8 mouse cellular contexts compared by ENCODE assay signal in genomic region chr13:94710574-94711172, GRCm38 (mm10).
DNase-seq lines count a peak whose midpoint lies in the region; ATAC-seq lines count a peak whose summit lies in the region.

No protein-coding gene starts in this region.

- no peak overlapping the region for H3K27ac ChIP-seq in lung, embryonic 16.5 days (ENCODE audit: low read length)
- H3K27ac ChIP-seq in forebrain, embryonic 15.5 days (replicated peaks), result no peak overlapping the region
- H3K27ac ChIP-seq in liver, embryonic 12.5 days, result no peak overlapping the region
- H3K27ac ChIP-seq in stomach, embryonic 15.5 days, result no peak overlapping the region

- ATAC-seq in lung, embryonic 16.5 days (ENCODE audit: low read depth), result no peak
- ATAC-seq in forebrain, embryonic 15.5 days (replicated peaks), result no peak
- ATAC-seq in liver, embryonic 12.5 days, result no peak
- ATAC-seq in stomach, embryonic 15.5 days (ENCODE audit: insufficient read depth, low FRiP score, low read depth), result no peak

- no peaks in the 10 kb centered on the region for H3K36me3 ChIP-seq in lung, embryonic 16.5 days (ENCODE audit: control insufficient read depth, insufficient read depth, low read length)
- no peaks in the 10 kb centered on the region for H3K36me3 ChIP-seq in forebrain, embryonic 15.5 days
- H3K36me3 ChIP-seq in liver, embryonic 12.5 days, result no peaks in the 10 kb centered on the region
- no peaks in the 10 kb centered on the region for H3K36me3 ChIP-seq in stomach, embryonic 15.5 days

- H3K9me3 ChIP-seq in lung, embryonic 16.5 days (ENCODE audit: control insufficient read depth, low read length), result 0 out of 2 replicates have a peak, but pooled peaks cover 2% of the 10 kb centered on the region
- H3K9me3 ChIP-seq in forebrain, embryonic 15.5 days, result no peaks in the 10 kb centered on the region
- no peaks in the 10 kb centered on the region for H3K9me3 ChIP-seq in liver, embryonic 12.5 days (replicated peaks)
- no peaks in the 10 kb centered on the region for H3K9me3 ChIP-seq in stomach, embryonic 15.5 days

- peak overlapping the region; percentile 33 for H3K4me3 ChIP-seq in lung, embryonic 16.5 days (ENCODE audit: low read length)
- H3K4me3 ChIP-seq in forebrain, embryonic 15.5 days, result peak overlapping the region; percentile 23
- H3K4me3 ChIP-seq in liver, embryonic 12.5 days, result peak overlapping the region; percentile 28; the same call in 1 of the 2 replicates
- peak overlapping the region; percentile 24 for H3K4me3 ChIP-seq in stomach, embryonic 15.5 days (replicated peaks)

- peaks cover 7% of the 10 kb centered on the region; the same call in 1 of the 2 replicates for H3K4me1 ChIP-seq in lung, embryonic 16.5 days (replicated peaks; ENCODE audit: control insufficient read depth, insufficient read depth, low read length)
- H3K4me1 ChIP-seq in forebrain, embryonic 15.5 days, result peaks cover 16% of the 10 kb centered on the region
- H3K4me1 ChIP-seq in liver, embryonic 12.5 days, result no peaks in the 10 kb centered on the region
- peaks cover 9% of the 10 kb centered on the region for H3K4me1 ChIP-seq in stomach, embryonic 15.5 days

- H3K9ac ChIP-seq in lung, embryonic 16.5 days (ENCODE audit: low read length), result no peak overlapping the region
- H3K9ac ChIP-seq in forebrain, embryonic 15.5 days (replicated peaks), result peak overlapping the region; percentile 8
- no peak overlapping the region for H3K9ac ChIP-seq in liver, embryonic 12.5 days
- no peak overlapping the region for H3K9ac ChIP-seq in stomach, embryonic 15.5 days

- H3K4me2 ChIP-seq in lung, embryonic 16.5 days (ENCODE audit: low read depth, low read length), result peak overlapping the region; percentile 47
- H3K4me2 ChIP-seq in forebrain, embryonic 15.5 days (replicated peaks), result peak overlapping the region; percentile 44
- peak overlapping the region; percentile 55 for H3K4me2 ChIP-seq in liver, embryonic 12.5 days
- peak overlapping the region; percentile 51 for H3K4me2 ChIP-seq in stomach, embryonic 15.5 days

- H3K27me3 ChIP-seq in lung, embryonic 16.5 days (ENCODE audit: control insufficient read depth, insufficient read depth, low read depth, low read length), result peaks cover 73% of the 10 kb centered on the region
- peaks cover 77% of the 10 kb centered on the region for H3K27me3 ChIP-seq in forebrain, embryonic 15.5 days
- H3K27me3 ChIP-seq in liver, embryonic 12.5 days (replicated peaks), result peaks cover 82% of the 10 kb centered on the region
- peaks cover 61% of the 10 kb centered on the region for H3K27me3 ChIP-seq in stomach, embryonic 15.5 days (replicated peaks)

- WGBS in lung, embryonic 16.5 days, result 2% methylated on average over 25 of the region's 26 CpGs
- WGBS in forebrain, embryonic 15.5 days, result 1% methylated on average over 26 of the region's 26 CpGs
- WGBS in liver, embryonic 12.5 days (ENCODE audit: insufficient replicate concordance), result 2% methylated on average over 26 of the region's 26 CpGs
- 2% methylated on average over 26 of the region's 26 CpGs for WGBS in stomach, embryonic 15.5 days

- no peak for DNase-seq in lung, adult 18-20 months
- DNase-seq in right cerebral cortex, adult 2 months (ENCODE audit: low spot score in 2 of 2), result no peak
- no peak for DNase-seq in left cerebral cortex, adult 9 months (ENCODE audit: low spot score in 2 of 2)
- no peak for DNase-seq in adrenal gland, adult 8-10 months
